Mouse (Mus musculus) telencephalon, adult 2 months (tissue): ENCODE measurements around the gene Faf2.

Experiments
- DNase-seq: peaks from one replicate; pipeline ENCODE4 v3.0.0-alpha.2; 2011; ENCODE audit warnings: low read depth, low spot score

The Faf2 gene

GRCm38 (mm10) chr13:54680184-54680853 is 58.7 kb downstream of the Faf2 start:
- no peak for DNase-seq

- DNase-seq: no peak
Observed at GRCm38 (mm10) chr13:54681291-54681690, 59.7 kb downstream of the Faf2 start.

GRCm38 (mm10) chr13:54683301-54683700 is 61.7 kb downstream of the Faf2 start:
- DNase-seq: no peak

- no peak for DNase-seq
Observed at GRCm38 (mm10) chr13:54684140-54684896, 62.7 kb downstream of the Faf2 start.

GRCm38 (mm10) chr13:54685174-54685573 is 63.6 kb downstream of the Faf2 start:
- no peak for DNase-seq

GRCm38 (mm10) chr13:54686139-54687053 is 64.8 kb downstream of the Faf2 start:
- DNase-seq: no peak

GRCm38 (mm10) chr13:54687096-54687495 is 65.5 kb downstream of the Faf2 start:
- DNase-seq: peak; percentile 40

GRCm38 (mm10) chr13:54687575-54688424 is 66.2 kb downstream of the Faf2 start:
- DNase-seq: peak; percentile 96

- DNase-seq: no peak
Observed at GRCm38 (mm10) chr13:54690151-54690740, 68.7 kb downstream of the Faf2 start.

GRCm38 (mm10) chr13:54691737-54692136 is 70.2 kb downstream of the Faf2 start:
- DNase-seq: no peak

GRCm38 (mm10) chr13:54692711-54693557 is 71.3 kb downstream of the Faf2 start:
- no peak for DNase-seq

- peak; percentile 99 for DNase-seq
Observed at GRCm38 (mm10) chr13:54693558-54694347, 72.2 kb downstream of the Faf2 start, which contains the start of gene Rnf44. TSS of gene Rnf44 (minus strand) at chr13:54693907.

- DNase-seq: no peak
Observed at GRCm38 (mm10) chr13:54694348-54695060, 72.9 kb downstream of the Faf2 start.

- DNase-seq: no peak
Observed at GRCm38 (mm10) chr13:54695479-54696230, 74.1 kb downstream of the Faf2 start.

GRCm38 (mm10) chr13:54701243-54701642 is 79.7 kb downstream of the Faf2 start, which contains the start of gene Cdhr2:
TSS of gene Cdhr2 (plus strand) at chr13:54701461.
- DNase-seq: no peak

- DNase-seq: no peak
Observed at GRCm38 (mm10) chr13:54702507-54702906, 80.9 kb downstream of the Faf2 start.

- DNase-seq: no peak
Observed at GRCm38 (mm10) chr13:54704890-54705289, 83.3 kb downstream of the Faf2 start.
